Mouse (Mus musculus): ENCODE measurements around the gene Kcnb1.

GRCm38 (mm10) chr2:167141810-167142209, 48.1 kb downstream of the Kcnb1 start:
- TF ChIP-seq CHD2 (IDR thresholded peaks at IDR 0.05; ENCODE audit: low read depth, low read length): no peak
- TF ChIP-seq ZC3H11A (IDR thresholded peaks at IDR 0.05; ENCODE audit: borderline replicate concordance, low read depth, low read length): no peak
- TF ChIP-seq MAFK (IDR thresholded peaks at IDR 0.05; ENCODE audit: insufficient read depth, low read depth, low read length): no peak

Measured in ES-E14 (cell line).